Mouse (Mus musculus) kidney, postnatal 4 days (tissue): ENCODE results near the gene Olfr1133.
"Not testable (repeated sequence)": the region's sequence is repeated elsewhere in the genome, so short reads cannot be mapped to it uniquely, and the experiment has no call there.

ENCODE experiments used
- DNase-seq, 2 experiments: peaks; one replicate each; pipeline ENCODE4 v3.0.0; 2021; ENCODE audit warnings: mixed read lengths in 2 of 2

Olfr1133 gene

GRCm38 (mm10) chr2:87647274-87647673, at the start of gene Olfr1133:
Gene Olfr1133, minus strand, starts transcription at chr2:87647374.
- DNase-seq = no peak

GRCm38 (mm10) chr2:87693847-87694246, 46.7 kb upstream of the Olfr1133 start, which contains the start of gene Olfr1136:
Gene Olfr1136, minus strand, starts transcription at chr2:87693947.
- DNase-seq = no peak

- no peak for DNase-seq
Observed at GRCm38 (mm10) chr2:87673564-87673963, 26.4 kb upstream of the Olfr1133 start, which contains the start of gene Olfr1135. Gene Olfr1135, minus strand, starts transcription at chr2:87673664.

- DNase-seq = no peak
Observed at GRCm38 (mm10) chr2:87658360-87658759, 11.2 kb upstream of the Olfr1133 start, which contains the start of gene Olfr1134. Gene Olfr1134, minus strand, starts transcription at chr2:87658460.

GRCm38 (mm10) chr2:87642441-87642840, 4.7 kb downstream of the Olfr1133 start:
- no peak for DNase-seq

GRCm38 (mm10) chr2:87637435-87637834, 9.7 kb downstream of the Olfr1133 start, which contains the start of gene Olfr1132:
Gene Olfr1132, minus strand, starts transcription at chr2:87637535.
- no peak for DNase-seq

GRCm38 (mm10) chr2:87626804-87627203, 20.4 kb downstream of the Olfr1133 start, which contains the start of gene Olfr1131:
Gene Olfr1131, plus strand, starts transcription at chr2:87627104.
- DNase-seq = no peak

- not testable (repeated sequence) for DNase-seq
Observed at GRCm38 (mm10) chr2:87605912-87606311, 41.3 kb downstream of the Olfr1133 start, which contains the start of gene Olfr1130. Gene Olfr1130, plus strand, starts transcription at chr2:87606212.
